Mouse (Mus musculus) testis, postnatal 10 days (tissue): ENCODE results near the gene Il1f6.
A peak's percentile ranks its signal among the peaks of the same experiment; 100 is the strongest.
"Not testable (repeated sequence)": the region's sequence is repeated elsewhere in the genome, so short reads cannot be mapped to it uniquely, and the experiment has no call there.

ENCODE experiments used
- DNase-seq: peaks from one replicate; pipeline ENCODE4 v3.0.0; 2021; ENCODE audit warnings: low spot score

Il1f6 gene

DNA sequence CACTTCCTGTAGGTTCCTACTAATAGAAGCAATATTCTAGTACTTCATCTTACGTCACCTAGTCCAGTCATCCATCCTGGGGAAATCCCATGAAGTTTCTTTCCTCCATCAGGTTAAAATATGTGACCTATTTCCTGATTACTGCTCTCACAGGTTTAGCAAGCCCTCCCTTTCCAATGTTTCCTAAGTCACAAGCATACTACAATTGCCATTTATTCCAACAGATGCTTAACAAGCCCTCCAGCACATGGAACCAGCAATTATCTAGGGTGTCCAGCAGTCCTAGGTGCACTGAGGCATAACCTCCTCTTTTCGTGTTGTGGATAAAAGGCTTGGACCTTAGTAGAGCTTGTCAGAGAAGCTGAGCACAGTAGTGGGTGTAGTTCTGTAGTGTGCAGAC lies at the start of gene Il1f6:
Gene Il1f6, plus strand, starts transcription at position 301 of the 400 bp plus-strand sequence.
- DNase-seq, result no peak

- peak; percentile 54 for DNase-seq
These were observed 33.4 kb upstream of the Il1f6 start for GRCm38 (mm10) chr2:24181683-24182331.

DNA sequence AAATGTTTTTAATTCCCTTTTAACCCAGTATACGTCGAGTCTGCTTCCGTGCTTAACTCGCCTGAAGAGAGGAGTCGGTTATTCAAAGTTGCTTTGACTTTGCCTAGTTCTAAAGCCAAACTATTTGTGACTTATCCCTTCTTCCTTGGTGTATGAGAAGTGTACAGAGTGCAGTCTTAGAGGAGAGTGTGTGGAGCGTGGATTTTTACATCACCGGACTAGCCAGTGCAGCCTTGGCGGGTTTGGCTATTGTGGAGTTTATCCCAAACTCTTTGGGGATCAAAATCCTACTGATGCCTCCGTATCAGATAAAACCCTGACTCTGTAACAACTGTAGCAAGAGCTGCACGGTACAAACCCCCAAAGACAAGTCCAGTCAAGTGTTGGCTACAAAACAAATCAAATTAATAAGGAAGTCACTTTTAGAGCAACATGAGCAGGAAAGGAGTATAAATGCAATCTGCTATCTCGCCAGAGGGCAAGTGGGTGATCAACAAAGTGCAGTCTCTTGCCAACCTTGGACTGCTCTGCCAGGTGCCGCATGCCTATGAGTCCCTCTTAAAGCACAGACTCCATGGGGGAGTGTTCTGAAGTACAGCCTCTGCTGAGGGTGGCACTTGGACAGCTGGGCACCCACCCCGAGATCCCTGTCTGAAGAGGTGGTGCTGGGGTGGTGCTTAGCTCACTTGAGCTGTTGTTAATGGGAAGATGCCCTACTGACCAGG lies 32.6 kb upstream of the Il1f6 start:
- not testable (repeated sequence) for DNase-seq

DNA sequence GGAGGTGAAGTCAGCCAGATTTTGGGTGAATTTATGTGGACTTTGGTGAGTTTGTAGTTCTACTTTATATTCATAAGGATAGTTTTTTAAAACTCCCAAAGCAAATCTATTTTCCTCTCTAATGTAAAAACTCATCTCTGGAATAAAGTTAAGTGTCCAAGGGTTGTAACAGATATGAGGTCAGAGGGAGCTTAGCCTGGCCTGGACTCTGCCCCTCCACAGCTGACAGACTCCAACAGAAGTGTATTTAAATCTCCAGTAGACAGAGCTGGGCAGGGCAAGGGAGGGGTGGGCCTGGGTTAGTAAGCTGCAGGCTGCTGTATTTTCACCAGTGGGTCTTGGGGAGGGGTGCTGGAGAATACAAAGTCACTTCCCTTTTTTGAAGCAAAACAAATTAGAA lies 31.1 kb upstream of the Il1f6 start:
- DNase-seq, result not testable (repeated sequence)

- DNase-seq, result no peak
These were observed 29.0 kb upstream of the Il1f6 start, which contains the start of gene Il1f9 for GRCm38 (mm10) chr2:24186176-24186575. Il1f9 (plus strand) TSS chr2:24186476.

DNA sequence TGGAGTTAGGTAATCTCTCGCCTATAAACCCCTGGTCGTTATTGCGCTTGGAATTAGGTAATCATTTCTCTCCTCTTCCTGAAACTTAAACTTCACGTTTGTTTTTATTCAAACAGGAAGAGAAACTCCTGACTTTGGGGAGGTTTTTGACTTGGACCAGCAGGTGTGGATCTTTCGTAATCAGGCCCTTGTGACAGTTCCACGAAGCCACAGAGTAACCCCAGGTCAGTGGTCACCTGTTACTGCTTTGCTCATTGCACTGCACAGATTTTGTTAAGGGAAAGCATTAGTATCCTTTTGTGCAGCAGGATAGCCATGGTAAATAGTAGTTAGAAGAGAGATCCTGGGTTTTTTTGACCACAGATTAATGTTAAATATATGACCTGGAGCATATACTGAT lies 27.6 kb upstream of the Il1f6 start:
- no peak for DNase-seq

DNA sequence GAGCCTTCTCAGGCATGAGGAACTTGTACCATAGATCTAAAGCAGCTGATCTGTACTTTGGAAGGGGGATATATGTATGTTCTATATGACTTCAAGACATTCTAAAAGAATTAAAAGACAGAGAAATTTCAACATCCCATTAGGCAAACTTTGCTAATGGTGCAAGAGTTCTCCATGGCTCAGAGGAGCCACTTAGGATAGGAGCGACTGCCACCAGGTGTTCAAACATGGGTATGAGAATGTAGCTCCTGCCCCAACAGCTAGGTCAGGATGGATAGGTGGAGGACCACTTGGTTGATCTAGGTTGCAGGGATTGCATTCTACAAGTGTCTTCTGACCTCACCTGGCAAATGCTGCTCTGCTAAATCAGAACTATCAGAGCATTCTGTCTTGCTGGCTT lies 27.0 kb upstream of the Il1f6 start:
- DNase-seq, result no peak

DNA sequence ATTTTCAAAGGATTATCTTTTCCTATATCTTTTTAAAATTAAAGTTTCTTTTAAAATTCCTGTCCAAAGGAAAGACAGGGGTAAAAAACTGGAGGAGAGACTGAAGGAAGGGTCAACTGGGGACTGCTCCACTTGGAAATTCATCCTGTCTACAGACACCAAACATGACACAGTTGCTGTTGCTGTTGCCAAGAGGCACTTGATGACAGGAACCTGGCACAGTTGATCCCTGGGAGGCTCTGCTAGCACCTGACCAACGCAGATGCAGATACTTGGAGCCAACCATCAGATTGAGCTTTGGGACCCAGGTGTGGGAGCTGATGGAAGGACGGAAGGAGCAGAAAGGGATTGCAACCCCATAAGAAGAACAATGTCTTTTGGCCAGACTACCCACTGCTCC lies 12.0 kb downstream of the Il1f6 start:
- no peak for DNase-seq

GRCm38 (mm10) chr2:24267503-24267902 lies 52.3 kb downstream of the Il1f6 start:
- no peak for DNase-seq

GRCm38 (mm10) chr2:24273619-24274018 lies 58.4 kb downstream of the Il1f6 start:
- DNase-seq, result no peak

- DNase-seq, result no peak
These were observed 59.9 kb downstream of the Il1f6 start for GRCm38 (mm10) chr2:24275146-24275545.
